In genomic region chr5:148053609-148053990, GRCm38 (mm10) we compare ENCODE assay signal across 22 mouse cellular contexts.
DNase-seq lines count a peak whose midpoint lies in the region; ATAC-seq lines count a peak whose summit lies in the region.
"Had no signal": no experiment of that assay in that cellular context is flagged by ENCODE, and none has a peak within 500 bp of the region (broad histone marks: within the 10 kb centered on the region; RNA-seq: fewer than 3 reads in every experiment).

No protein-coding gene starts in this region.

- no peaks in the 10 kb centered on the region for H3K27me3 ChIP-seq in hindbrain, embryonic 14.5 days (ENCODE audit: control insufficient read depth, insufficient read depth, low read length)
- no peaks in the 10 kb centered on the region for H3K27me3 ChIP-seq in hindbrain, embryonic 10.5 days (ENCODE audit: insufficient read depth, poor library complexity, severe bottlenecking)
- no peaks in the 10 kb centered on the region for H3K27me3 ChIP-seq in midbrain, embryonic 16.5 days (ENCODE audit: control insufficient read depth, insufficient read depth, low read depth, low read length)
- H3K27me3 ChIP-seq in midbrain, embryonic 10.5 days (ENCODE audit: low read depth, poor library complexity, severe bottlenecking), result no peaks in the 10 kb centered on the region
- H3K27me3 ChIP-seq: embryonic facial prominence, embryonic 12.5 days; embryonic facial prominence, embryonic 15.5 days; forebrain, embryonic 12.5 days; forebrain, embryonic 15.5 days; heart, embryonic 13.5 days; hindbrain, embryonic 13.5 days had no signal

- no peak overlapping the region for H3K9ac ChIP-seq in hindbrain, embryonic 14.5 days
- H3K9ac ChIP-seq in midbrain, embryonic 16.5 days (ENCODE audit: low read depth, low read length), result no peak overlapping the region
- H3K9ac ChIP-seq: embryonic facial prominence, embryonic 12.5 days; embryonic facial prominence, embryonic 15.5 days; forebrain, embryonic 12.5 days; forebrain, embryonic 15.5 days; heart, embryonic 13.5 days; hindbrain, embryonic 13.5 days had no signal

- H3K27ac ChIP-seq in hindbrain, embryonic 14.5 days, result no peak overlapping the region
- no peak overlapping the region for H3K27ac ChIP-seq in hindbrain, embryonic 10.5 days
- peak overlapping the region; percentile 47 for H3K27ac ChIP-seq in midbrain, embryonic 16.5 days (ENCODE audit: low read length)
- no peak overlapping the region for H3K27ac ChIP-seq in midbrain, embryonic 10.5 days (replicated peaks)
- H3K27ac ChIP-seq: embryonic facial prominence, embryonic 12.5 days; embryonic facial prominence, embryonic 15.5 days; forebrain, embryonic 12.5 days; forebrain, embryonic 15.5 days; heart, adult 2 months; heart, embryonic 10.5 days; heart, embryonic 13.5 days; hindbrain, embryonic 13.5 days had no signal

- peak; percentile 46; the same call in 1 of the 2 replicates for ATAC-seq in cerebellum, adult (ENCODE audit: insufficient number of reproducible peaks, low FRiP score, low TSS enrichment)
- ATAC-seq in hindbrain, embryonic 14.5 days (ENCODE audit: low FRiP score), result 0 out of 2 replicates have a peak, but pooled peaks have one; percentile 21
- ATAC-seq in midbrain, embryonic 16.5 days, result no peak
- ATAC-seq: activated CD4-positive, CD25-positive, alpha-beta regulatory T cell, adult 4 months; forebrain, embryonic 15.5 days; inflammation-experienced regulatory T-cells, adult 6 months; intestine, embryonic 16.5 days had no signal

- no peak overlapping the region for H3K4me3 ChIP-seq in hindbrain, embryonic 14.5 days (replicated peaks; ENCODE audit: low read length)
- no peak overlapping the region for H3K4me3 ChIP-seq in hindbrain, embryonic 10.5 days
- H3K4me3 ChIP-seq in midbrain, embryonic 16.5 days (ENCODE audit: low read depth, low read length), result no peak overlapping the region
- H3K4me3 ChIP-seq in midbrain, embryonic 10.5 days, result no peak overlapping the region
- H3K4me3 ChIP-seq: embryonic facial prominence, embryonic 12.5 days; embryonic facial prominence, embryonic 15.5 days; forebrain, embryonic 12.5 days; forebrain, embryonic 15.5 days; heart, adult 2 months; heart, embryonic 10.5 days; heart, embryonic 13.5 days; hindbrain, embryonic 13.5 days had no signal

- no peaks in the 10 kb centered on the region for H3K4me1 ChIP-seq in hindbrain, embryonic 14.5 days (replicated peaks; ENCODE audit: control insufficient read depth, insufficient read depth, low read length)
- H3K4me1 ChIP-seq in hindbrain, embryonic 10.5 days (replicated peaks), result no peaks in the 10 kb centered on the region
- peaks cover 11% of the 10 kb centered on the region for H3K4me1 ChIP-seq in midbrain, embryonic 16.5 days (ENCODE audit: control insufficient read depth, insufficient read depth, low read length)
- no peaks in the 10 kb centered on the region for H3K4me1 ChIP-seq in midbrain, embryonic 10.5 days
- H3K4me1 ChIP-seq: embryonic facial prominence, embryonic 12.5 days; embryonic facial prominence, embryonic 15.5 days; forebrain, embryonic 12.5 days; heart, embryonic 10.5 days; heart, embryonic 13.5 days had no signal

- no peak overlapping the region for H3K4me2 ChIP-seq in hindbrain, embryonic 14.5 days (replicated peaks)
- no peak overlapping the region for H3K4me2 ChIP-seq in midbrain, embryonic 16.5 days (ENCODE audit: low read length)
- H3K4me2 ChIP-seq: embryonic facial prominence, embryonic 12.5 days; embryonic facial prominence, embryonic 15.5 days; forebrain, embryonic 12.5 days; forebrain, embryonic 15.5 days; heart, embryonic 13.5 days; hindbrain, embryonic 13.5 days had no signal

- no peak for DNase-seq in cerebellum, adult 9-10 months
- DNase-seq in cerebellum, postnatal 10 days, result peak; percentile 84 to 86
- no peak for DNase-seq in cerebellum, adult 11 months
- DNase-seq in hindbrain, embryonic 14.5 days (ENCODE audit: low spot score), result no peak
- DNase-seq in hindbrain, embryonic 10.5 days (ENCODE audit: low spot score), result no peak
- no peak for DNase-seq in midbrain, embryonic 10.5 days (ENCODE audit: low spot score)
- DNase-seq: gastrocnemius, postnatal 36 days; kidney, adult 18-20 months; kidney, adult 9 months had no signal

- no peaks in the 10 kb centered on the region for H3K36me3 ChIP-seq in hindbrain, embryonic 14.5 days (replicated peaks; ENCODE audit: control insufficient read depth, insufficient read depth)
- H3K36me3 ChIP-seq in hindbrain, embryonic 10.5 days, result no peaks in the 10 kb centered on the region
- no peaks in the 10 kb centered on the region for H3K36me3 ChIP-seq in midbrain, embryonic 16.5 days (ENCODE audit: control insufficient read depth, insufficient read depth, low read length)
- no peaks in the 10 kb centered on the region for H3K36me3 ChIP-seq in midbrain, embryonic 10.5 days
- H3K36me3 ChIP-seq: embryonic facial prominence, embryonic 12.5 days; embryonic facial prominence, embryonic 15.5 days; forebrain, embryonic 12.5 days; forebrain, embryonic 15.5 days; heart, embryonic 10.5 days; heart, embryonic 13.5 days; hindbrain, embryonic 13.5 days had no signal

- WGBS in hindbrain, embryonic 14.5 days, result 68% methylated on average over 4 of the region's 4 CpGs
- WGBS in hindbrain, embryonic 10.5 days, result 82% methylated on average over 4 of the region's 4 CpGs
- WGBS in midbrain, embryonic 16.5 days, result 82% methylated on average over 4 of the region's 4 CpGs
- WGBS in midbrain, embryonic 10.5 days, result 85% methylated on average over 4 of the region's 4 CpGs

- no peaks in the 10 kb centered on the region for H3K9me3 ChIP-seq in hindbrain, embryonic 14.5 days (ENCODE audit: control insufficient read depth, low read length)
- H3K9me3 ChIP-seq in hindbrain, embryonic 10.5 days, result no peaks in the 10 kb centered on the region
- 0 out of 2 replicates have a peak, but pooled peaks cover 2% of the 10 kb centered on the region for H3K9me3 ChIP-seq in midbrain, embryonic 16.5 days (replicated peaks; ENCODE audit: control insufficient read depth, low read length, poor library complexity, severe bottlenecking)
- no peaks in the 10 kb centered on the region for H3K9me3 ChIP-seq in midbrain, embryonic 10.5 days (replicated peaks)
- H3K9me3 ChIP-seq: embryonic facial prominence, embryonic 12.5 days; embryonic facial prominence, embryonic 15.5 days; forebrain, embryonic 15.5 days; heart, embryonic 10.5 days; hindbrain, embryonic 13.5 days had no signal

Comparison
In these comparisons a context has a peak if more than half of its experiments do, and no peak if none do; other contexts are left out.
1. DNase-seq: peak in cerebellum, postnatal 10 days (2 of 2); none in cerebellum, adult 9-10 months (single experiment), cerebellum, adult 11 months (single experiment), hindbrain, embryonic 14.5 days (single experiment), hindbrain, embryonic 10.5 days (single experiment) and midbrain, embryonic 10.5 days (single experiment).